Mouse (Mus musculus): ENCODE data around the gene Aprt.
A peak's percentile ranks its signal among the peaks of the same experiment; 100 is the strongest.

- no peak for TF ChIP-seq GATA1 (IDR thresholded peaks at IDR 0.05; ENCODE audit: low read depth, low read length)
- TF ChIP-seq EP300 (IDR thresholded peaks at IDR 0.05; ENCODE audit: low read depth in 1 of 2, low read length in 2 of 2), result no peak
- no peak for TF ChIP-seq CTCF (IDR thresholded peaks at IDR 0.05 in 2 of 3, conservative IDR thresholded peaks at IDR 0.05 in 1 of 3; ENCODE audit: control insufficient read depth in 1 of 3, insufficient read depth in 1 of 3, low read depth in 2 of 3, low read length in 3 of 3, poor library complexity in 1 of 3, severe bottlenecking in 1 of 3)
- TF ChIP-seq POLR2A (IDR thresholded peaks at IDR 0.05; ENCODE audit: control insufficient read depth in 1 of 2, insufficient read depth in 1 of 2, low read depth in 1 of 2, low read length in 2 of 2, poor library complexity in 1 of 2), result 0 out of 4 replicates have a peak, but pooled peaks of 1 of the 2 experiments have one; percentile 16
- TF ChIP-seq TCF12 (IDR thresholded peaks at IDR 0.05; ENCODE audit: low read depth, low read length), result no peak
- TF ChIP-seq NELFE (IDR thresholded peaks at IDR 0.05; ENCODE audit: low read depth, low read length), result no peak
- no peak for TF ChIP-seq TBP (IDR thresholded peaks at IDR 0.05; ENCODE audit: low read depth, low read length)
- TF ChIP-seq ZKSCAN1 (IDR thresholded peaks at IDR 0.05; ENCODE audit: low read depth, low read length), result no peak
- no peak for TF ChIP-seq CHD1 (IDR thresholded peaks at IDR 0.05; ENCODE audit: low read depth, low read length)
- TF ChIP-seq POLR2AphosphoS2 (IDR thresholded peaks at IDR 0.05; ENCODE audit: low read length), result no peak
- no peak for TF ChIP-seq SIN3A (IDR thresholded peaks at IDR 0.05; ENCODE audit: low read length)
- TF ChIP-seq NRF1 (IDR thresholded peaks at IDR 0.05; ENCODE audit: insufficient read depth, low read depth, low read length, poor library complexity, severe bottlenecking), result no peak
Measured at GRCm38 (mm10) chr8:122572751-122573150, 4.0 kb downstream of the Aprt start.

All from MEL (cell line).